Mouse (Mus musculus) frontal cortex, adult (tissue): ENCODE measurements at regions not wholly inside any gene's neighbourhood (a gene's known extent, or its start where the extent isn't known, plus 50 kb on each side); places are given as distances from the start of the nearest gene placed in this dataset.
"Not testable (repeated sequence)": the region's sequence is repeated elsewhere in the genome, so short reads cannot be mapped to it uniquely, and the experiment has no call there.

Experiments
- ATAC-seq: cut with Nextera tagmentation; 2 replicates; pipeline ENCODE4 v1.9.2; 2017; ENCODE audit warnings: mild to moderate bottlenecking, moderate library complexity, mixed read lengths; ENCODE audit not compliant: low TSS enrichment

DNA sequence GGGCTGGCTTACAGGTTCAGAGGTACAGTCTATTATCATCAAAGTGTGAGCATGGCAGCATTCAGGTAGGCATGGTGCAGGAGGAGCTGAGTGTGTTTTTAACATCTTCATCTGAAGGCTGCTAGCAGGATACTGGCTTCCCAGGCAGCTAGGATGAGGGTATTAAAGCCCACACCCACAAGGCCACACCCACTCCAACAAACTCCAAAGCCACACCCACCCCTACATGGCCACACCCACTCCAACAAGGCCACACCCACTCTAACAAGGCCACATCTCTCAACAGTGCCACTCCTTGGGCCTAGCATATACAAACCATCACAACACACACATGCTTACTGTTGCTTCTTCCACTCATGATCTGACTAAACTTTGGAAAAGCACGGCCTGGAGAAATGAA is 172.5 kb downstream of the Msrb3 start:
- no peak for ATAC-seq

DNA sequence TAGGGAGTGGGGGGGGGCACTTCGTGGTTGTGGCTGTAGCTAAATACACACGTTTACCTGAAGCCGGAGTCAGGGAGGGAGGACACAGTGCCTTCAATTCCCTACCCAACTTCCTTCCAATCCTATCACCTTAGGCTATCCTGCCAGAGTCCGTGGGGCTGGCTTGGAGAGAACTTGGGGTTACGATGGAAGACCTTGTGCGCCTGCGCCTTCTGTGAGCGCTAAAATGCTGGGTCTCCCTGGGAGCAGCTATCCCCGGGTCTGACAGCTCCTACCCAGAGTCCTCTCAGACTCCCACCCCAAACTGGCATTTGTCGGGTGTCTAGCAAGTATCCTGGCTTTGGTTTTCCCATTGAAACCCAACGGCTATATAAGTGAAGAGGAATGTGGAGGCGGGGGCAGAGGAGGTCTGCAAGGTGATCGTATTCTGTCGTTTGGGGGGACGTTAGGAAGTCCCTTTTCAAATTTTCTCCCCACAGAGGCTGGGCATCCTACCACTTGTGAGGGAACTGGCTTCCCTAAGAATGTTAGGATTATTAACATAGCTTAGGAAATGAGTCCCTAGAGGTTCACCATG is 176.9 kb downstream of the Msrb3 start:
- ATAC-seq, result no peak

DNA sequence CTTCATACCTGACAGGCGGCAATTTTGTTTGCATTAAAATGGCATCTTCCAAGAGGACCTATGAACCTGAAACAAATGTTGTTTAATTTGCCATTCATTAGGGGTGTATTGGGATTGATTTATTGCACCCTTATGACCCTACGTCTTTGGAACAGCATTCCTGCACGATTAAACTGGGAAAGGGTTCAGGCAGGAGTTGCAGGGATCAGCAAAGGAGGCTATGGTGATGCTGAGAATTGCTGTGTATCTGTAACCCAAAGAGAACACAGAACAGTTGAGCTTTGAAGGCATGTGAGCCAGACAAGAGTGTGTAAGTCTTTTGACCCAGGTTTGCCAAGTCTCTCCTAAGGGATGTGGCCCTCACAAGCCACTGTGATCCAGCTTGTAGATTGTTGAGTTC is 177.9 kb downstream of the Msrb3 start:
- no peak for ATAC-seq

DNA sequence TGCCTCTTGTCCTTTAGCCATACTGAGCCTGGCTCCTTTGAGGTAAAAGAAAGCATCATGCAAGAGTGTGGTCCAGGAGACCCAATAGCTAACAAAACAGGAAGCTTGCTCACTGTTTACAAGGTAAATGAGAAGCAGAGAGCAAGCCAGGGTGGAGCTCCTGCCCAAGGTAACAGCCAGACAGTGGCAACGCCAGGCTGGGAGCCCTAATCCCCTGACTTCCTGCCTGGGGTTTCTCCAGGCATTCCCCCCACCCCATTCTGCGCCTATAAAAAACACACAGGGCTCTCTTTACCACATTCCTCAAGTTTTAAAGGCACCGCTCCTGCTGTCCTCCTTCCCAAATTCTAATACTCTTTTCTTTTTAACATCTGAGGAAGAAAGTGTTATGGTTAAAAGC is 178.8 kb downstream of the Msrb3 start:
- ATAC-seq, result no peak

DNA sequence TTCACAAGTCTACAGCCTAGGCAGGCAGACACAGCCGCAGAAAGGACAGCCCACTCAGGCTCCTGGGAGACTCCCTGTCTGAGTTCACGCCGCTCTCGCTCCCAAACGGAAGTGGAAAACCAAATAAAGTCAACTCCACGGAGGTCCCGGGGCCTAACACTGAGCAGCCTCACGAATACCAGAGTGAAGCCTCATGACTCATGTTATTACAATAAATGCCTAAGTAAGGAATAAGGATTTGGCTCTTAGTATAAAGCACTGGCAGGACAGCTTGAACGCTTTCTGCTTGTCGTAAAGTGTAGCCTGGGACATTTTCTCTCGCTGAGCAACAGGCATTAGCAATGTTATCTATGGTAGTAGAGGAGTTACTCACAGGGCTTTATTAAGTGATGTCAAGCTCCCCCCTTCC is 181.7 kb downstream of the Msrb3 start:
- ATAC-seq, result no peak

DNA sequence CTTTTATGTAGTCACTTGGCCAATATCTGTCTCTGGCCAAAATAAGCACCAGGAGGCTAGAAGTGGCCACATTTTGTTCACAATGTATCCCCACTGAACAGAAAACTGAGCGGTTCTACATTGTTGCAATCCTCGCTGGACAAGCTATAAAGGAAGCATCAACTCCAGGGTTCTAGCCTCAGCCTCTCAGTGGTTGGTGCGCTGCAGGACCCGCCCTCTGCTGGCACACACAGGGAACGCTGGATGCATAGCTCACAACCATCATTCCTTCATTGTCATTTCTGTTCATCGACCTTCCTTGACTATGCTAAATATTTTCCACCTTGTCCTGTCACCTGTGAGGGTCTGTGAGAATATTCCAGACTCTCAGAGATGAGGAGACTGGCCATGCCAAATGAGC is 182.5 kb downstream of the Msrb3 start:
- ATAC-seq, result no peak

DNA sequence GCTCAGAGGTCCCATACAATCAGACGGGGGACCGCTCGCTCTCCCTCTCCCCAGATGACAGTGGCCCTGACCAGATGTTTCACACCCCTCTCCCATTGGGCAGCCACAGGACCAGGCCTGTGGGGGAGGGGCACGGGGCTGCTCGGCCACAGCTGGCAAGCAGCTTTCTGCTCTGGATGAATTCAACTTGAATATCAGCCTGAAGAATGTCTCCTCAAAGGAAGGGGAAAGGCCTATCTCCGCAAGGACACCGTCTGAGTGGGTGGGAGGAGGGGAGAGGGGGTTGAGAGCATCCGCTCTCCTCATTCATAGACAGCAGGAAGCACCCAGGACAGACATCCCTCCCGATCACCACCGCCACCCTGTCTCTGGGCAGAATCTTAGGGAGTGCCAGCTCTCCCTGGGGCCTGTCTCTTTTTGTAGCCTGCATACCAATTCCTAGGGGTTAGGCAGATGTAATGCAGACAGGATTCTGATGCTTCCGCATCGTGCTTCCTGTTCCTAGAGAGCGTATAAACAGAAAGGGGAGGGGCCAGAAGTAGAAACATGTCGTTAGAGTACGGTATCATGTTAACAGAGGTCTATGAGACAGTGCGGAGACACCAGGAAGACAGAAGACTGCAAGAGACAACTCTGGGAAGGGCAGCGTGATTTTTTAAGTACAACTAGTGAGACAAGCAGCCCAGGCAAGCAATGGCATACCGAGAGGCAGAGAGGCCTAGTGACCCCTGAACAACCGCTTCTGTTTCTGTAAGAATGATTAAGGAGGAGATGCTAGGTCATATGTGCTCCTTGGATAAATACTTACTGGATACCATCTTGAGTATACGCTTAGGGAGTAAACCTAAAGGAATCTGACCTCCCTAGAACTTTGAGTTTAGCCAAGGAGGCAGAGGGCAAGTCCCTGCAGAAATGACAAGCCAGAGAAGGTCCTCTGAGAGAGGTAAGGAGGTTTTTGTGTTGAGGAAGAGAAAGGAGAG is 190.8 kb downstream of the Msrb3 start:
- no peak for ATAC-seq

DNA sequence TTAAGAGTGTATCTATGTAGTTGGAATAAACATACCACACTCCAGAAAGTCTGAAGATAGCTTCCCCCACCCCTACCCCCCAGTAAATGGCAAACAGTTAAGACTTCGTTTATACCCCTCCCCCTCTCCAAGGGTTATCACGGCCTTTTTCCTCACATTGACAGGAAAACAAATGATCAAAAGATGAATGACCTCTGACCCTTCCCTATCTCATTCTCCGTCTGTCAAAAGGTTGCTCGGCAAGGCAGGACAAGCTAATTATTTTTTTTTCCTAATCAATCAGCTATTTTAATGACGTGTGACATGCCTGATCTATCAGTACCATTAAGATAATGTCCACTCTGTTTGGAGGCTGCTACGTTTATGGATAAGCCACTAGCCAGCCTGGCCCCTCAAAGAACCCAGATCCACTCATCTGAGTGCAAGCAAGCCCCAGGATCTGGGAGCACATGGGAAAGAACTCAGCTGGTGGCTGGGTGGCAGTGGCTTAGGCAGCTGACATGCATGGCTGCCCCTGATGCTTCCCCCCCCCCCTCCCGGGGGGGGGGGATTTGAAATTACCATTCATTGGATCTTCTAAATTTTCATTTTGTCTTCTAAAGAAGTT is 192.1 kb downstream of the Msrb3 start:
- no peak for ATAC-seq

DNA sequence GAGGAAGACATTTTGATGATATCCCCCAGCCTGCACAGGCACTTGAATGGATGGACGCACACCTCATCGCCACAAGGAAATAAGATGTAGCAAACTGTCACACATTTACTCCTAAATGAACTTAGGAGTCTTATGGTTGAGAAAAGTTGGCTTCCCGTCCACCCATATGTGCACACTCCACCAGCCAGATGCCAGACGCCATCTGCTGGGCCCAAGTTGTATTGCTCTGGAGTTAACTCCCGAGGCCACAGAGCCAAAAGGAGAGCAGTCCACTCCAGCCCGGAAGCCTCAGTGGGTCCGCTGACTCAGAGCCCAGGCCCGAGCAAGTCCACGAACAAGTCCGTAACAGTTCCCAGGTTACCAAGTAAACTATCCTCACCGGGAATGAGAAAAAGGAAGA is 197.1 kb downstream of the Msrb3 start:
- ATAC-seq, result peak; percentile 90

DNA sequence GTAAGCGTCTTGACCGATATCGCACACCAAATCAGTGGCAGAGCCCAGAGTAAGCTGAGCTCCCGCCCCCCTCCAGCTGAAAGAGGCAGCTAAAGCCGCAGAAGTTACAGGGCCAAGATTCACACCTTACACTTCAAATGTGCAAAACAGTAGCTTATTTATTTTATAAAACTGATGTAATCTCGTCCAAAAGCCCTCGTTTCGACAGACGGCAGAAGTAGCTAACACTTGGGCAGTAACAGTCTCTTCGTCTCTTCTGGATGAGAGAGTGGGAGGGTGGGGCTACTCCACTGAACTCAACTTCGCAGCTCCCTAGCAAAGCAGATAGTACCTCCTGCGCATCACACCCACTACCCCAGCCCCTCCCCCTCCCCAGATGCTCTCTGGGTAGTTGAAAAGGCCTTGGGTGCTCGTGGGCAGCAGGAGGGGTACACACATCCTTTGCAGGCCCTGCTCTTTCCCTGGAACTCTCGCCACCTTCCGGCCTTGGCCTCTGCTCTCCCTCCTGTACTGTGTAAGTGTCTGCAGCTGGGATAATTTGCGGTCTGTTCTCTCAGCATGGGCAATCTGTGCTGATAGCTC is 201.5 kb downstream of the Msrb3 start:
- no peak for ATAC-seq

DNA sequence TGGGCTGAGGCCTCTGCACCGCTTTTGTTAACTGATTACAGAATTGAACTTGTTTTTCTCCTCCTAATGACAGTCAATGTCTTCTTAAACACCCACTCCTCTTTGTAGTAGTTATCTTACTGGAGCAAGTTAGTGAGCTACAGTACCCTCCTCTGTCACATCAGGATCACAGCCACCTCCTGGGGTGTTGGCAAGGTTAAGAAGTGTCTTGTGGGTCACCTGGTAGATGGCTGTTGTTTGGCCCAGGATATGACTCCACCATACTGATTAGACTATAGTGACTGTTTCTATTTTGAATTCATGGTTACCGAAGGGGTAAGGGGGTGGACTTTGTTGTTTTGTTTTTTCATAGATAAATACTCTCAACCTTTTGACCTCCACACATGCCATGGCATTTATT is 202.4 kb downstream of the Msrb3 start:
- ATAC-seq, result no peak

DNA sequence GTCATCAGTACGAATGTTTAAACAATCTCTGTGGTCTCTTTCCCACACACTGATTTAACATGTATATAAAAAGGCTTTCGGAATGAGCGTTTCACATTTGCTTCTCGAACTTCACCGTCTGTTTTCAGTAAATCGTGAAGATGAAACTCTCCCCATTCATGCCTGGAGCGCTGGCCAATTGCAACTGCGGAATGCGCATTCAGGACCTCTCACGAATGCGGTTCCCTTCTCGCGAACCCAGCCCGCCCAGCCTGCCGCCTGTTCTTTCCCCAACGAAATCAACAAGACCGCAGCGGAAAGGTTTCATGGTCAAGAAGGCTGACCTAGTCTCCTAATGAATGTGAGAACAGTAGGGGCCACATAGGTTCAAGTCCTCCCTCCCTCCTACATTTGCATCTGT is 204.4 kb downstream of the Msrb3 start:
- ATAC-seq, result no peak

DNA sequence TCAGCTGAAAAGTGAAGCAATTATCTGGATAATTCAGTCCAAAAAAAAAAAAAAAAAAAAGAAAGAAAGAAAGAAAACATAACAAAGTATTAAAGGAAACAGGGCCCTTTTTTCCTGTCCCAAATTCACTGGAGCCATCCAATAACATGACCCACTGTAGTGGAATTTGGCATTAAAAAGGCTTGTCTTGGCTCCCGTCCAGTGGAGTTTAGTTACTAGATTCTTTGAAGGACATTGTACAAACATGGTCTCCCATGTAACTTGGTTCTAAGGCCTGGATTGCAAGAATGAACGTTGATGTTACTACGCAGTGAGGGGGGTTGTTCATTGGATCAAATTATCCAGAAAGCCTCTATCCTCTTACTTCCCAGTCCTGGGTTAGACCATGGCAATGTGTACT is 207.4 kb downstream of the Msrb3 start:
- no peak for ATAC-seq

DNA sequence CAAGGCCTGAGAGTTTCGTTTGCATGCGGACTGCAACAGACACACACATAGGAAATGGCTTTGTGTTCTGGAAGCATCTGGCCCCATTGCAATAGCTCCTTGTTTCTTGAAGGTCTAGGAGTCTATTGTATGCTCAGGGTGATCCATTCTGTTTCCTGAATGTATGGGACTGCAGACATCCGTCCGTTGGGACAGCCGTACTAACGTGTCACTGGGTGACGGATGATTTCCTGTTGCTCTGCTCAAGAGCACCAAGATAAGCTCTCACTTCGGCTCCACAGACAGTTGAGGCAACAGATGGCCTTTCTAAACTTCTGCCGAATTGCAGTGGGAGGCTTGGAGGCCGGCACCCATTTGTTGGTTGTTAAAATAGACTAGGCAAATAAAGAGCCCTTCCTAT is 209.9 kb upstream of the Hmga2 start:
- ATAC-seq, result no peak

DNA sequence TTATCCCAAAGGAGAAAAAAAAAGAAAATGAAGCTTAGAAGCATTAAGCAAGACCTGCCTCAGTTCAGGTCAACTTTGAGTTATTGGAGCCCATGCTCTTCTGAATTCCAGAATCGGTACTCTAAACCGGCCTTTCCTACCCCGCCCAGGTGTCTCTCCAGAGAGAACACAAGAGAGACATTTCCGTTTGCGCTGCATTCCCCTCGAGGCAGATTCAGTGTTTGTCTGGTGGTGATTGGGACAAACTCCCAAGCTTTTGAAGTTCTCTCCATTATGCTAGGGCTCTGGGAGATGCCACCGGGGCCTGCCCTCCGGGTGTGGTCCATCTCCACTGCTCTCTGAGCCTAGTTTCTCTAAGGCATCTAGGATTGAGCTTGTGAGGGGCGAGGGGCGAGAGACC is 205.8 kb upstream of the Hmga2 start:
- no peak for ATAC-seq

DNA sequence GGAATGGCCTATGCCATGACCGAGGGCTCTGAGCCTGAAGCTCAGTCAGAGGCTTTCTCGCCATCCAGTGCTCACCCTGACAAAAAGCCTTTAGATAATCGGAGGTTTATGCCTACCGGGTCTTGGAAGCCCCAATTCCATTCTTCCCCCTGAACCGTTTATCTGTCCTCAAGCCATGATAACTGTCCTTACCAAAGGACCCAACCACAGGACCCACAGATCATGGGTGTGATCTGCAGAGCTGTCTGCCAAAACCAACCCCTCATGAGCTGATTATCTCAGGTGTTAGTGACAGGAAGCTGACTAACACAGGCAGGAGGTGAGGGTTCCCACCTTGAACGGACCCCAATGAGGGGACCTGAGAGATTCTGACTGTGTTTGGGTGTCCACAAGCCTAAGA is 203.7 kb upstream of the Hmga2 start:
- no peak for ATAC-seq

DNA sequence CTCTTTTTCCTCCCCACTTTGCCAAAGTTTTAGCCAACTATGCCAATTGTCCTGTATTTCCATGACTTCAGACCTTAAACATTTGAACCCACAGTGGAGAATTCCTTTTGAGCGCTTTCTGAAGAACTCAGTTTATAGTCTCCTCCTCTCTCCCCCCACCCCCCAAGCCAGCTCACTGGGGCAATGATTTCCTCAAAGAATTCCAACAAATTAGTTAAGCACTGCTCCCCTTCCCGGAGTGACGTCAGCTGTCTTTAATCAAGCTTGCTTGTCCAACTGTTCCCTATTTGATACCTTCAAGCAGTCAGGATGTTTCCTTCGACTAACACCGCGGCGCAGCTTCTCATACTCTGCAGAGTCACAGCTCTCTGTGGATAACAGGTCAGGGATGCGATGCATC is 202.0 kb upstream of the Hmga2 start:
- no peak for ATAC-seq

DNA sequence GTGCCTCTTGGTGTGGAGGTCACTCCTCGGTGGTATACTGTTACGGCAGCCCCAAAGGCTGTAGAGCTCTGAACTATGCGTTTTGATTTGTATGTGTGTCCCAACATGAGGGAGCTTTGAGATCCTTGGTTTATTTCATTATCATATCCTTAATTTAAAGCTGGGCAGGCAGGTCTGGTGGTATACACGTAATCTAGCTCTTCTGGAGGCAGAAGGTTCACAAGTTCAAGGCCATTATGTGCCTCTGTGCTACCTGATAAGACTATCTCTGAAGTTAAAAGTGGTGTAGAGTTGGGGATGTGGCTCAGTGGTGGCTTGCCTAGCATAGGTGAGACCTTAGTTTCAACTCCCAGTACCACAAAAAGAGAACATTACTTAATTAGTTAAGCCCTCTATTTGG is 199.1 kb upstream of the Hmga2 start:
- no peak for ATAC-seq

DNA sequence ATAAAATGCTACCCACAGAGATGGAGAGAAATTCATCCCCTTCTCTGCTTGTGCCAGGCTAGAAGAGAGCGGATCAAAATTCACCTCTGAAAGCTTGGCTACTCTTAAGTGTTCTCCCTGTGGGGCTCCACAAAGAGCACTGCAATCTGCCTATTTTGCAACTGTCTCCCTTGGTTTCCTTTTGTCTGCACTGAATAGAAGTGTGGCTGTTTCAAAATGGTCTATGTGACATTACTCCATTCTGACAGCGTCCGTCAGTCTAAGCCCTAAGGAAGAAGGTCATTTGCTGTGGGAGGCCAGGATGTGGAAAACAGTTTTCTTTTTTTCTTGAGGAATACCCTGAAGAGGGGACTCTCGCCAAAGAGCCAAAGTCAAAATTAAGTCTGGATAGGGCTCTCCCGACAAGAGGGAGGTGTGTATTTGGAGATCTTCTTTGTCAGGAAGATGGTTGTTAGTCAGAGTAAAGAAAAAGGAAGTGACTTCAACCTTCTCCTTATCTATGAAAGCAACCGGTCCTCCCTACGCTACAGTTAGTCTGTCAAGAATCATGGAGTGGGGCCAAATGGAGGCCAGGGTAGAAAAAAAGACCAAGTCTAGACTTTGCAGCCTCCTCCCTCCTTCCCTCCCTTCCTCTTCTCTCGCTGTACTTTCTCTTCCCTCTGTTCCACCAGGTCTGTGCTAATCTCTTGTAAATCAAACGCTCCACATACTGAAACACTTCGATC is 198.2 kb upstream of the Hmga2 start:
- no peak for ATAC-seq

DNA sequence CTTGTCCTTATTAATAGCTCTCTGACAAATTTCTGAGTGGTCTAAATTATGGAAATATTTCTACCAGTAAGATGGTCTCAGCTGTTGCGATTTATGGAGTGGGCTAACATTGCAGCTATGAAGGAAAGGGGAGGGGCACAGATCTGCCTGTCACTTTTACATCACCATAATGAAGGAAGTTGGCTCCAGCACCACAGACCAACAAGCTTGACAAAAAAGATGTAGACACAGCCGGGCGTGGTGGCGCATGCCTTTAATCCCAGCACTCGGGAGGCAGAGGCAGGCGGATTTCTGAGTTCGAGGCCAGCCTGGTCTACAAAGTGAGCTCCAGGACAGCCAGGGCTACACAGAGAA is 191.4 kb upstream of the Hmga2 start:
- ATAC-seq, result not testable (repeated sequence)

DNA sequence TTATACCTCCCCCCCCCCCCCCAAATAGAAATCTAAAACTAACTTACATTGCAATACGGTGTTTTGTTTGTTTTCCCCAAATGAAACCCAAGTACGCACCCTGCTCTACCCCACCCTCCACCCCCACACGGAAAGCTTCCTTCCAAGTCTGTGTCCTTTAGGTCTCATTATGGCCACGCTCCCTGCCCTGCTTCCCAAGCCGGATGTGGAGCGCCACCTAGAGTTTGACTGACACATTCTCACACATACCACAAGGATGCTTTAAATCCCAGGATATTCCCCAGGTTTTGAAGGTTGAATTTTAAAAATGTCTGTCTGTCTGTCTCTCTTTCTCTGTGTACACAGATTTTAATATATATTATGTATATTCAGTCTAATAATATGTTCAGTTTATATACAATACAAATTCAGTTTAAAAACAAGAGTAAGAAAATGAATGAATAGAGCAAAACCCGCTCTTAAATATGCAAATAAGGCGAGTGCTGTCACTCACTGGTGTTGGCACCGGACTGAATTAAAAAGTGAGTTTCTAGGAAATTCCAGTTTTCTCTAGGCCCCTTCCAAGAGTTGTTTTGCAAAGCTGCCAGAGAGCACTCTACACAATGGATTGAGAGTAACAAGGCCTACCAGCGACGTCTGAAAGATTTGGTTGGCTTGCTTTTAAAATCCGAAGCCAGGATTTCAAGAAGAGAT is 190.9 kb upstream of the Hmga2 start:
- peak; percentile 74 for ATAC-seq
